Mouse (Mus musculus) heart, postnatal 36 days (tissue): ENCODE measurements around the gene Sh3tc1. TPM values are rescaled to one million over a fixed set of nuclear protein-coding genes. Genes with fewer than 3 reads are reported as not detected.

Experiments used
- DNase-seq, 2 experiments: peaks; one replicate each; pipeline ENCODE4 v3.0.0; 2021 to 2022
- intact Hi-C: fragments of 180-260 bp; cut with DNase I; formaldehyde crosslinking; loops from one replicate; pipeline ENCODE4 v1.15.1; 2025
- total RNA-seq, 2 experiments: library from RNA; stranded (reverse); gene quantifications; 2 replicates each; pipeline ENCODE4 v1.2.3; 2021

The Sh3tc1 gene
- total RNA-seq, 2 experiments from 2014 or later, result 7.0 to 9.9 TPM

DNA sequence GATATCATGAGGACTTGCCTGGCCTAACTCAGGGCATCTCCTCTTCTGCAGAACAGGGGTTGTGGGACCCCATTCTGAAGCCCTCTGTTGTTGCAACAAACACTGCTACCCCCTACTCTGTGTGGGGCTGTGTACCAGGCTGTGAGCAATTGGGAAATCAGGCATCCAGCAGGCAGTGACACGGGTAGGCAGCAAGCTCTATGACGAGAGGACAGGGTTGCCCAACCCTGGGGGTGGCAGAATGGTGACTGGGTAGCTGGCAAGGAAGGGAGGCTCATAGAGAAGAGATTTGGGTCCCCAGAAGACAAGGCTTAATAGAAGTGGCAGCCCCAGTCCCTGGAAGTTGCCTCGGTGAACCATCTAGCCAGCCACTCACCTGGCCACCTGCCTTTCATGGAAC is 13.9 kb downstream of the Sh3tc1 start:
- intact Hi-C loops, result loop anchor here (2.0 kb wide), 1 partner anchor 29 kb away; no protein-coding TSS in a partner anchor
- no peak for DNase-seq

DNA sequence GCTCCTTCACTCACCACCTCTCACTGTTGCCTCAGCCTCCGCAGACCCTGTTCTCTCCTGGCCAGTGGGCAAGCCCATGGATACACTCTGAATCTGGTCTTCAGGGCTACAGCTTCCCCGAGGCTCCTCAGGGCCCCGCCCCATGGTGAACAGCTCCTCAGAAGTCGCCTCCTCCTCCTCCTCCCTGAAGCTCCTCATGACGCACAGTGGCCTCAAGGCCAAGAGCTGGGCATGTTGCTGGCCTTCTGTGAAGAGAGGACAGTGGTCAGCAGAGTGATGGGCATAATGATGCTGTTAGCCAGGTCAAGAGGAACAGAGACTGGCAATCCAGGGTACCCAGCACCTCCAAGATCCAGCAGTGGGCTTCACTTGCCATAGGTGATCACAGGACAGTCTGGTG is 15.9 kb downstream of the Sh3tc1 start:
- DNase-seq, result no peak

DNA sequence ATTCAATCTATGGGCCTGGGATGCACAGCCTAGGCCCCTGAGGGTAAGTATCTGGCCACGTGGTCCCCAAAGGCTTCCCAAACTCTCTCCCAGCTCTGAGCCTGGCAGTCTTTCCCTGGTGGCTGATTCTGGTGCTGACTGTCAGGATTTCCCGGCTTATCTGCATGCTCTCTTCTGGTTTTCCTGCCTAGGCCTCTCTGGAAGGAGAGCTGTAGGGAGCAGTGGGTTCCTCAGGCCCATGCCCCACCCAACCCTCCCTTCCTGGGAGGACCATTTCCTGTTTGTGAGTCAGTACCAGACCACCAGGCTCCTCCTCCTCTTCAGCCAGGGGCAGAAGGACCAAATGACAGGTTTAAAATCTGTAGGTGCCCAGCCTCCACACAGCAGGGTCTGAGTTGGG is 17.1 kb downstream of the Sh3tc1 start:
- DNase-seq, result no peak
- intact Hi-C loops, result no loop called here

More for the DNA sequence above, 15.9 kb downstream of the Sh3tc1 start:
- intact Hi-C loops, result no loop called here

DNA sequence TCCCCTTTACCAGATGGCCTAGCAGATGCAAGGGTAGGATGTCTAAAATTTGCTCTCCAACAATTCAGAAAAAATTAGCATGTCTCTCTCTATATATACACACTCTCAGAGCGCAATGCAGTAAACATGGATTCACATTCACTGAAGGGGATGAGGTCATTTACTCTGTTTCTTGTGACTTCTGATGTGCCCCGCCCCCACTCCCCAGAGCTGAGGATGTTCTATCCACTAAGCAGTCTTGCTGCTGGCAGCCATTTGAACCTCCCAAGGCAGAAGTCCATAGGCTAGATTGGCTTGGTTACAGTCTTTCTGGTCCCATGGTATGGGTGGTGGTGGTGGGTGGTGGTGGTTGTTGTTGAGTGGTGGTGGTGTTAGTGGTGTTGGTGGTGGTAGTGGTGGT is 17.9 kb downstream of the Sh3tc1 start:
- intact Hi-C loops, result no loop called here
- no peak for DNase-seq

DNA sequence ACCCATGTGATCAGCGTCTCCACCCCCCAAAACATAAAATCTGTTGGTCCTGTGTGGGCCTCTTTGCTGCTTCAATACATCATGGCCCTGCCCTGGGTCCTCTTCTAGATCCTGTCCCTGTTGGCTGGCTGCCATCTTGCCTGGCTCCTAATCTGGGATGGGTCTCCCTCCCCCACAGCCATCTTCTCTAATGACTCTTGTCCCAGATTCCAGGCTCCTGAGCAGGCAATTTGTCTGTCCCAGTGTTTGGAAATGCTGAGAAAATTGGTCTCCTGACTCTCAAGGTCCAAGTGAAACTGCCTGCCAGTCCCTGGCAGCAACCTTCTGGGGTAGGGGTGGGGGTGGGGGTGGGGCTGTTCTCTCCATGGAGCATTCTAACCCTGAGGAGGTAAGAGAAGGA is 19.9 kb downstream of the Sh3tc1 start:
- DNase-seq, result no peak
- intact Hi-C loops, result loop anchor here (5.0 to 10.0 kb wide), 2 partner anchors 37 to 355 kb away; partner anchors contain the start of gene Ablim2

DNA sequence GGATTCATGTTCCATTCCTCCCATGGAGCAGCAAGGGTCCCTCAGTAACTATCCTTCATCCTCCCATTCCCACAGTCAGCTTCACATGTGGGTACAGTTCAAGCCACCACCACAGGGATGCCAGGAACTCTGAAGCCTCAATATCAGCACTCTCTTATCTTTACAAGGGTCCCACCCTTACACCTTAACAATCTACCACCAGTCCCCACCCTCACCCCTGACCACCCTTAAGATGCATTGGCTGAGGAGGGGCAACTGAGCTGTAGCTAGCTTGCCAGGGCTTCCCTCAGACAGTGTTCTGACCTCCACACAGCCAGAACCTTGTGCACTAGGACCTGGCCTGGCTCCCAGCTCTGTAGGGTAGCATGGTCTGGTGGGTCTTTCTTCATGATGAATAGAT is 20.4 kb downstream of the Sh3tc1 start:
- intact Hi-C loops, result loop anchor here (5.0 to 10.0 kb wide), 2 partner anchors 38 to 355 kb away; partner anchors contain the start of gene Ablim2
- no peak for DNase-seq

DNA sequence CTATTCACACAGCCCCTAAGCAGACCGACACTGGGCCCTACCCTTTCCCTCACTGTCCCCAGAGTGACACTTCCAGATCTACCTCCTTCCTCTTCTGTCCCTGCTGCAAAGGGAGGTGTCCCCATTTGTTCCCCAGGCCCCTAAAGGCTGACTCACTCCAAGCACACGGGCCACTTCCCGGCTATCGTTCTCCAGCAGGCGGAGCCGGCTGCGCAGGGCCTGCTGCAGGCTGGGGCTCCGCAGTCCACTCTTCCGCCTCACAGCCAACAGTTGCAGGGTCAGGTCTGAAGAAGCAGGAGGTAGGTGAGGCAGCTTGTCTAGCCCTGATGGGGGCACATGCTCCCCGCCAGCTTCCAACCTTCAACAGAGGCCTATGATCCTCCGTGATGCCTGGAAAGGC is 21.0 kb downstream of the Sh3tc1 start:
- no peak for DNase-seq
- intact Hi-C loops, result loop anchor here (5.0 to 10.0 kb wide), 2 partner anchors 38 to 354 kb away; partner anchors contain the start of gene Ablim2

DNA sequence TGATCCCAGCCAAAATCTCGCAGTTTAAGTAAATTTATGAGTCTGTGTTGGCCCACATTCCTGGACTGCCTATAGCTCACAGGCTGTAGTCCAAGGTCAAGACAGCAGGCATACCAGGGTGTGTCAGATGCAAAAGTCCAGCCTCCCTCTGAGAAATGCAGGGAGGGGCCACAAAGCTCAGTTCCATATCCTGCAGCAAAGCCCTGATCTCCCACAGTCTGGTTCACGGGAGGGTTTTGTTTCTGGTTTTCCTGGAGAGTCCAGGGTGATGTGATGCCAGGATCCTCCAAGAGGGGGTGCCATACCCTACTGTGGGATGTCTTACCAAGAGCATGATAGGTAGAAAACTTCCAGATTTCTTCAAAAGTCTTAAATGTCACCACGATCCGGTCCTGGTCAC is 21.8 kb downstream of the Sh3tc1 start:
- intact Hi-C loops, result loop anchor here (5.0 to 10.0 kb wide), 2 partner anchors 39 to 353 kb away; partner anchors contain the start of gene Ablim2
- peak; percentile 48 to 57 for DNase-seq

DNA sequence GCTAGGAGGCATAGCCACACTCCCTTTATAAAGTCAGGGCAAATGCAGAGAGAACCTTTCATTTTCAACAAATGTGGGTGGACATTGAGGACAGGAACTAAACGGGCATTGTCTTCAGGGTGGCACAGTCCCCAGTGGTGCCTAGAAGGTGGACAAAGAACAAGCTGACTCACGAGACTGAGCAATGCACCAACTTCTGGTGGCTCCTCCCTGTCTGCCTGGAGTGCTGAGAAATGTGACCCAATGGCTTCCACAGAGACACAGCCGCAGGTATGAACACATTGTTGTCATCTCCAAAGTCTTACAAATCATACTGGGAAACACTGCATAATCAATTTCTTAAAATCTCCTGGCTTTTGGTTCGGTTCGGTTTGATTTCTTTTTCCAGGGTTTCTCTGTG is 22.3 kb downstream of the Sh3tc1 start:
- no peak for DNase-seq
- intact Hi-C loops, result loop anchor here (5.0 to 10.0 kb wide), 2 partner anchors 40 to 353 kb away; partner anchors contain the start of gene Ablim2

DNA sequence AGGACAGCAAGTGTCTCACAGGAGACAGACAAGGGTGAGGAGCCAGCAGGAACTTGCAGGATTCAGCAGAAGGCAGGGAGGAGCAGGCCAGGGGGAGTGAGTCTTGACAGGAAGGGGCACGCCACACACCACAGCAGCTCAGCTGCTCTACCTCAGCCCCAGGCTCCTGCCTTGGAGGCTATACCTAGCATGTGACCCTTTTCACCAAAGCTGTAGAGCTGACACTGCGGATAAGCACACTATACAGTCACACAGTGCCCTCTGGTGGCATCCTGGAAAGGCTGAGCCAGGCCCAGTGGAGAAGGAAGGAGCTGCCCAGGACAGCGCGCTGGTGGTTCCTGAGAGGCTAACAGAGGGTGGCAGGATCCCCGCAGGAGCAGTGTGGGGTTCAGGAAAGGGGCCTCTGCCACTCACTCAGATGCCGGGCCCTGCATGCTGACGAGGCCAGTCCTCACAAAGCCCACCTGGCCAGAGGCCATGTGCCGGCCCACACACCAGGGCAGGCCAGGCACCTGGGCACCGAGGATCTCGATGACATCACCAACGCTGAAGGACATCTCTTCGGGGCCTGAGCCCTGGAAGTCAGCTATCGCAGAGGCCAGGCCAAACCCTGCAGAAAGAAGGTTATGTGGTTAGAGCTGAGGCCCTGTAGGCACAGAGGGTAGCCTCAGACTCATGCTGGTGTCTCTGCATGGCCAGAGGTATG is 26.0 kb downstream of the Sh3tc1 start:
- intact Hi-C loops, result loop anchor here (1.0 to 10.0 kb wide), 3 partner anchors 119 to 349 kb away; no protein-coding TSS in a partner anchor
- peak; percentile 72 for DNase-seq

DNA sequence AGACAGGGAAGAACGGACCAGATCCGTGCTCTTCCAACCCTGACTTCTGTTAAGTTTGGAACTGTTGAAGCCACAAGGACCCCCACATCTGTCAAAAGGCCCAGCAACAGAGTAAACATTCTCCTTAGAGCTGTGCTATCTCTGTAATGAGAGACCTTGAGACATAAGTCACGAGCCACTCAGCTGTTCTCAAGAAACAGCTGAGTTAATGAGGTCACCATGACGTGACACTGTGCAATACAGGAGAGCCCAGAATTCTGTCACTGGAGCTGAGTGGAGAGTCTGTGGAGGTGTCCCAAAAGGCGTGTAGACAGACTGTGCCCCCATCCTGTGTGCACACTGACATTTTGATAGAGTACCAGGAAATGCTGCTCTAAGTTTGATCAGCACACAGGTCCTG is 27.3 kb downstream of the Sh3tc1 start:
- intact Hi-C loops, result loop anchor here (5.0 to 10.0 kb wide), 2 partner anchors 190 to 348 kb away; no protein-coding TSS in a partner anchor
- no peak for DNase-seq

DNA sequence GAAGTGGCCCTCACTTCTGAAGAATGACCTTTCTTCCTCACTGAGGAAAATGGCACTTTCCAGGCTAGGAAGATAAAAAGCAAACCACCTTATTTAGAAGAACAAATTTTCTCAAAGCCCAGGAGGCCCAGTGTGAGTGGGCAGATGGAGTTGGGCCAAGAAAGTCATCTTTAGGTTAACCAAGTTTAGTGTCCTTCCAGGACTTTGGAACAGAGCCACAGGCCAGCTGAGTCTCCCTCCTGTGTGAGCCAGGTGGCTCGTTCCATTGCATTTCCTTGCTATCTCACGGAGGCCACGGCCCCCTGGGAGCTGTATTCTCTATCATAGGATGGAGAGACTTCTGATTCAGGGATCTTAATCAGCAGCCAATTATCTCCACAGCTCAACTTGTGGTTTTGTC is 28.9 kb downstream of the Sh3tc1 start:
- no peak for DNase-seq
- intact Hi-C loops, result loop anchor here (5.0 to 10.0 kb wide), 2 partner anchors 189 to 346 kb away; no protein-coding TSS in a partner anchor

DNA sequence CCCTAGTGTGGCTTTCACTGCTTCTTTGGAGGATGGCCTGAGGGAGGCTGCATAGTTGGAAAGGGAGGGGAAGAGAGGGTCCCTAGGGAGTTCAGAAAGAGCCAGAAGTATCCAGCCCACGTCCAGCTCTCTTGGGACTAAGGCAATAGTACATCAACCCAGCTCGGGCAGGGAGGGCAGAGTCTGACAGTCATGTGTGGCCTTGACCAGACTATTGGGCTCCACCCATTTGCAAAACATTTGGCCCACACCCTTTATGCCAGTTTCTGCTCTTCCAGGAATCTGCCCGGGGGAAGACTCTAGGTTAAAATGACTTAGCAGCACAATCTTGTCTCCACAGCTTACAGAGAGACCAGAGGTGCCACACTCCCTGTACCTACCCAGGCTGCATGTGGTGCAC is 29.3 kb downstream of the Sh3tc1 start:
- no peak for DNase-seq
- intact Hi-C loops, result loop anchor here (5.0 to 10.0 kb wide), 2 partner anchors 188 to 346 kb away; no protein-coding TSS in a partner anchor

DNA sequence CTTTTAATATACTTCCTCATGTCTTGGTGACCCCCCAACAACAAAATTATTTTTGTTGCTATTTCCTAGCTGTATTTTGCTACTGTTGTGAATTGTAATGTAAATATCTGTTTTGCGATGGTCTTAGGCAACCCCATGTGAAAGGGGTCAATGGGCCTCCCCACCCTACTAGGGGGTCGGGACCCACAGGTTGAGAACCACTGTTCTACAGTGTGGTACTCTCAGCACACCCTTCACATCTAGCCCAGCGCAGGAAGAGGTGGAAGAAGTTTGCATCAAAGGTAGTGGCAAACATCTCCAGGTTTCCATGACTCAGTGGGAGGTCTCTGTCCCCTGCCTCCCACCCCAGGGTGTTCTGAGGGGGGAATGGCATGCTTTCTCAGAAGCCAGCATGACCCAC is 34.4 kb downstream of the Sh3tc1 start:
- intact Hi-C loops, result no loop called here
- no peak for DNase-seq

DNA sequence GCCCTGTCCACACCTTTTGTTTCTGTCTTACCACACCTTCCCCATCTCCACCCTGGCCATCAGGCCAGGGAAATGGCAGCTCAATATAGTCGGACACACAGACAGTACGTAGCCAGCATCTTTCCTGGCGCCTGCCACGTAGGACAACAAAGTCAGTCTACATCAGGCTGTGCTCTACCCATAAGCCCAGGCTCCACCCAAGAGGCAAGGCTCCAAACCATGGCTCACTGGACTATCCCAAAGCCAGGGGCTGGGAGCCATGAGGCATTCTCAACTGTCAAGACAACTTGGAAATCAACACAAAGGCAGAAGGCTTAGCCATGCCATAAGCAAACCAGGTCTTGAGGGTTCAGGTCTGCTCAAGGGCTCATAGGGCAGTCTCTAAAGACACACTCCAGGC is 36.0 kb downstream of the Sh3tc1 start:
- DNase-seq, result no peak
- intact Hi-C loops, result no loop called here

DNA sequence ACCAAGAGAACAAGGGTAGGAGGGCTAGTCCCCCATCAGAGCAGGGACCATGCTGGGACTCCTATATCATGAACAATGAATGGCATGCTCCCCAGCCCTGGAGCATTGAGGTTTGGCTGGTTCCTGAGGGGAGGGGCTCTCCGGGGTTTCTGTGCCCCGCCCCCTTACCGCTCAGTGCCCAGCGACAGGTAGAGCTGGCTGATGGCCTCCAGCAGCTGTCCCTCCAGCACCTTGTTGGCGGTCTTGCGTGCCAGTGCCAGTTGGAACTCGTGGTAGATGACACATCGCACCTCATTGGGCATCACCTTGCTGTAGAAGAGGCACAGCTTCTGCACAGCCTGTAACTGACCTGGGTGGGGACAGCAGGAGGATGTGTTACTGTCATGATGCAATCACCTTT is 36.6 kb downstream of the Sh3tc1 start:
- intact Hi-C loops, result no loop called here
- no peak for DNase-seq

DNA sequence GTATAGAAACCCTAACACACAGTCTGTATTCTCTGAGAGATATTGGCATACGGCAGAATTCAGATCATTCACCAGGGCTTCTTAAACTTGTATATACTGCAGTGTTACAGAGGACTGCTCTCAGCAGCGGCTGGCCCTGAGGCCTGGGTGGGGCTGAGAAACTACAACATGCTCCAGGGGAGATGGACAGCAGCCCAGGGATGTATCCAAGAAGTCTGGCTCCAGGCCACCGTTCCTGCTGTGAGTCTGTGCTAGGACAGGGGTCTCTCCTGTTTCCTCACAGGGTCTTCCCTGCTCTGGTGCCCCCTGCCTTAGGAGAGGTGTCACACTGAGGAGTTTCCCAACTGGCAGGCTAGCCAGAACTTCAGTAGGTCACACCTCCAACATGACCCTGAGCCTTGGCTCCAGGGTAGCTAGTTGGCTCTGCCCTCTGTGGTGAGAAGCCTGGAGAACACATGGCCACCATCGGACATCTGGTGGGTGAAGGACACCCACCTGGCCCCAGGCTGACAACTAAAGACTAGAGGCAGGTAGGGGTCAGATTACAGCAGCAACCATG is 37.1 kb downstream of the Sh3tc1 start:
- intact Hi-C loops, result no loop called here
- DNase-seq, result no peak

DNA sequence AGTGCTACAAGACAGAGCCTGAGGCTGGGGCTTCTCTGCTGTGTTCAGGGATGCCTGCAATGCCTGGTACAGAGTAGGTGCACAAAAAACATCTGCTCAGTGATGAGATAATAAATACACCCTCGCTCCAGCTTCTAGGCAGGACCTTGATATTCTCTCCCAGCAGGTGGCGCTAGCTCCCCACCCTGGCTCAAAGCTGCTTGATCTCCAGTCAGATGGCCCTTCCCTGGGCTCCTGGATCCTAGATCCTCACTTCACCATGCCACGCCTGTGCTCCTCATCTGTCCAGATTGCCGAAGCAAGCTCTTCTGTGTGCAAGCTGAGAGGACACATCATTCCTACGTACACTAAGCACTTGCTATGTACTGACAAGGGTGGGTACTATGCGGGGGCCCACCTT is 38.7 kb downstream of the Sh3tc1 start:
- intact Hi-C loops, result loop anchor here (1.0 kb wide), 1 partner anchor 54 kb away; no protein-coding TSS in a partner anchor
- DNase-seq, result peak; percentile 76 to 80

DNA sequence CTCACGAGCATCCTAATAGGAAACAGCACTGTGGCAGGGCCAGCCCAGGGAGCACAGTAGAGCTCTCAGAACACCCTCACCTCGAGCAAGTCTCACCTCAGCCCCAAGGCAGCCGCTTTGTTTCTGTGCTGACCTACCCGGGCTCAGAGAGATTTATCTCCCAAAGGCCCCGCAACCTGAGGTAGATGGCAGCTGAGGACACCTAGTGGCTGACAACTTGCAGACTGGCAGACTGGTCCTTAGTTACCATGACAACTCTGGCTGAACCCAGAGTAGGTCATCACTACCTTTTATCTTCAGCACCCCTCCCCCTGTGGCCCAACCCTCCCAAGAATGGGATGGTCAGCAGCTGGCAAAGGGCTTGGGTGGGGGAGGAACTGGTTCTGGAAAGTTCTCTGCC is 44.0 kb downstream of the Sh3tc1 start:
- intact Hi-C loops, result no loop called here

DNA sequence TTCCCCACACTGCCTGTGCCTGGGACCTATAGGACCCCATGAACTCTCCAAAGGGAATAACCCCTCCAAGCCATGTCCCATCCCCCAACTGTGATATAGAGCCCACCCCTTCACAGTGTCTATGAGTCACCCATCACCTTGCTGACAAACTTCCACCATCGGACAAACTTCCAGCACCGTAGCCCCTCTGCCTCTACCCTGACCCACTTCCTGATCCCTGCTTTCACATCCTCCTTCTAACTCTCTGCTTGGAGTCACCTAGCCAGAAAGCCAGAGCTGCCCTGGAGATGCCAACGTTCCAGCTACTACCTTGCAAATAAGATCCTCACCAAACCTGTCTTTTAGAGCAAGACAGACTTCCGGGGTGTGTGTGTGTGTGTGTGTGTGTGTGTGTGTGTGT is 46.1 kb downstream of the Sh3tc1 start:
- intact Hi-C loops, result no loop called here
- no peak for DNase-seq

More for the DNA sequence above, 44.0 kb downstream of the Sh3tc1 start:
- DNase-seq, result no peak

DNA sequence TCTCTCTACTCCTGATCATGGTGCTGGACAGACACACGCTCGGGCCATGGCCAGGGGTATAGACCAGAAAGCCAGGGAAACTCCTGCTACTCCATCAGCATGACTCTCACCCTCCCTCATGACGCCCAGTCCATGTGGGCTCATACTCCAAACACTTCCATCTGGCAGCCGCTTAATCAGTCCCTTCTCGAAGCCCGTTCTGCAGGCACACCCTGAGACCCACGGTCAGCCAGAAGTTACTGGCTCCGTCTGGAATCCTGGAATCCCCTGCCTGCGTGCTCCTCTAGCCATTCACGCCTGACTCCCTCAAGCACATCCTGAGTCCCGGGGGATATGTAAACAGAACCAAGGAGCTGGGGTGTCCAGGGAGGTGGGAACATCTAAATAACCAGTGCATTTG is 48.5 kb downstream of the Sh3tc1 start:
- DNase-seq, result no peak

More for the DNA sequence above, 48.5 kb downstream of the Sh3tc1 start:
- intact Hi-C loops, result no loop called here
